Mouse (Mus musculus) liver, adult 2 months (tissue): ENCODE data around the gene Pola2.

Experiments used
- CTCF ChIP-seq: fragments of 200-500 bp; IDR thresholded peaks from 2 replicates; pipeline ENCODE4 v1.5.1; 2011; ENCODE audit warnings: low read depth, low read length, control low read depth
- POLR2A ChIP-seq: fragments of 200-500 bp; IDR thresholded peaks from 2 replicates; pipeline ENCODE4 v1.6.1; 2011; ENCODE audit warnings: low read length, control low read depth; ENCODE audit not compliant: insufficient read depth; ENCODE audit errors: extremely low read depth

DNA sequence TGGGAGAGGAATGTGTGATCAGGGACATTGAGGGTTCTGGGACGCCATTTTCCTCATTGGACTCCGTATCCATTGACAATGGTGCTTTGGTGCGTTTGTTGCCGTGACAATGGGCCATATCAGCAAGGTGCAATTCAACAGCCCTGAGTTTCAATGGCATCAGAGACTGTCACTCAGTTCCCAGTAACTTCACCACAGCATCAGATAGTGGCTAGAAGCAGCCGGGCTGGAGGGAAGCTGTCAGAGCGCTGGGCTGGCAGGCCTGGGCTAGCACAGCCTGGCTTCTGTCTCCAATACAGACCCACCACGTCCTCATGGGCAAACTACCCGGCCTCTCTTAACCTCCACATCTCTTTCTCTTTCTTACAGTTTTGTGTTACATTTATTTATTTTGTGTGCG lies 16.5 kb upstream of the Pola2 start:
- no peak for TF ChIP-seq POLR2A
- TF ChIP-seq CTCF = no peak
